Mouse (Mus musculus) forebrain, embryonic 10.5 days (tissue): ENCODE results near the gene Fkrp. TPM values are rescaled to one million over a fixed set of nuclear protein-coding genes. Genes with fewer than 3 reads are reported as not detected.

ENCODE experiments used
- DNase-seq: peaks from one replicate; pipeline ENCODE4 v3.0.0-alpha.2; 2017; ENCODE audit warnings: low spot score; ENCODE audit errors: extremely low spot score
- H3K27ac ChIP-seq: fragments of 300-500 bp; sonication (generic); 2 replicates; pipeline ENCODE4 v1.5.1; 2016; ENCODE audit warnings: mild to moderate bottlenecking
- H3K27me3 ChIP-seq: fragments of 300-500 bp; sonication (generic); 2 replicates; pipeline ENCODE4 v1.6.1; 2016; ENCODE audit warnings: mild to moderate bottlenecking; ENCODE audit not compliant: poor library complexity, severe bottlenecking
- H3K36me3 ChIP-seq: fragments of 300-500 bp; sonication (generic); replicated peaks from 2 replicates; pipeline ENCODE4 v1.6.1; 2016; ENCODE audit warnings: mild to moderate bottlenecking, moderate library complexity
- H3K4me1 ChIP-seq: fragments of 300-500 bp; sonication (generic); 2 replicates; pipeline ENCODE4 v1.6.1; 2016
- H3K4me3 ChIP-seq: fragments of 300-500 bp; sonication (generic); 2 replicates; pipeline ENCODE4 v1.5.1; 2016; ENCODE audit warnings: mild to moderate bottlenecking, moderate library complexity
- H3K9me3 ChIP-seq: fragments of 300-500 bp; sonication (generic); 2 replicates; pipeline ENCODE4 v1.6.1; 2016; ENCODE audit warnings: mild to moderate bottlenecking, moderate library complexity
- WGBS: fragments of 180-500 bp; shearing (Covaris S2); methylation state at CpG from one replicate; pipeline ENCODE4 v1.1.7; 2016; 5-methylcytosine and 5-hydroxymethylcytosine counted together
- polyA plus RNA-seq: library from polyadenylated mRNA; unstranded; fragments of >200 nt; fragmentation: Nextera tagmentation; extraction: Ambion mirVana; gene quantifications from 2 replicates; pipeline ENCODE4 v1.2.1, GENCODE M21; 2016

The Fkrp gene
- polyA plus RNA-seq, 1 experiment from 2014 or later: 26.3 TPM

DNA sequence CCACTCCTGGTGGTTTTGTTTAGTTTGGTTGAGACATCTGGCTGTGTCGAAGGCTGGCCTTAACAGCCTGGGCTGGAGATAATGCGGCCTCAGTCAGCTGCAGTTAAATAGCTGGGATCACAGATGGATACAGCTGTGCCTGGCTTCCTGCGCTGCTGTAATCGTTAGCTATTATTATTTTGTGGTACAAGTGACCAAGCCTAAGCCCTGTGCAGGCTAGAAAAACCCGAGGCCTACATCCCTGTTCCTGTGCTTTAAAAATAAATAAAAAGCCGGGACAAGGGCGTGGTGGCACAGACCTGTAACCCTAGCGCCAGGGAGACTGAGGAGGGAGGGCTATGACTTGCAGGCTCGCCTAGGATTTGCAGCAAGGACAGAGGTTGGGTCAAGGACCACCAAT lies 7.9 kb downstream of the Fkrp start:
- peaks cover 64% of the 10 kb centered on the region for H3K36me3 ChIP-seq
- no peak overlapping the region for H3K27ac ChIP-seq
- peaks cover 41% of the 10 kb centered on the region for H3K27me3 ChIP-seq
- 88% methylated on average over 9 of the region's 9 CpGs for WGBS
- no peak for DNase-seq
- H3K9me3 ChIP-seq: no peaks in the 10 kb centered on the region
- H3K4me1 ChIP-seq: peaks cover 25% of the 10 kb centered on the region
- H3K4me3 ChIP-seq: no peak overlapping the region

DNA sequence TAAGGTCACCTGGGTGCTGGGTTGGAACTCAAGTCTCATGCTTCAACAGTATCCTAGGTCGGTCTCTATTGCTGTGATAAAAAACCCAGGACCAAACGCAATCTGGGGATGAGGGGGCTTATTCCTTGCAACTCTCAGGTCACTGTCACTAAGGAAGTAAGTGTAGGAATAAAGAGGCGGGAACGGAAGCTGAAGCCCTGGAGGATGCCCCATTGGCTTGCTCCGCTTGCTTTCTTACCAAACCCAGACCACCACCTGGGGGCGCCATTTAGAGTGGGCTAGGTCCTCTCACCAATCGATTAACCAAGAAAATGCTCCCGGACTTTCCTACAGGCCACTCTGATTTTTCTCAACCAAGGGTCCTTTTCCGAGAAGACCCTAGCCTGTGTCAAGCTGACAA lies 8.6 kb downstream of the Fkrp start:
- Histone ChIP-seq H3K4me3 (no peak overlapping the region), H3K36me3 (peaks cover 57% of the 10 kb centered on the region), H3K4me1 (peaks cover 25% of the 10 kb centered on the region), H3K27me3 (peaks cover 34% of the 10 kb centered on the region), H3K9me3 (no peaks in the 10 kb centered on the region), H3K27ac (no peak overlapping the region)
- WGBS: 84% methylated on average over 9 of the region's 9 CpGs
- DNase-seq: no peak

DNA sequence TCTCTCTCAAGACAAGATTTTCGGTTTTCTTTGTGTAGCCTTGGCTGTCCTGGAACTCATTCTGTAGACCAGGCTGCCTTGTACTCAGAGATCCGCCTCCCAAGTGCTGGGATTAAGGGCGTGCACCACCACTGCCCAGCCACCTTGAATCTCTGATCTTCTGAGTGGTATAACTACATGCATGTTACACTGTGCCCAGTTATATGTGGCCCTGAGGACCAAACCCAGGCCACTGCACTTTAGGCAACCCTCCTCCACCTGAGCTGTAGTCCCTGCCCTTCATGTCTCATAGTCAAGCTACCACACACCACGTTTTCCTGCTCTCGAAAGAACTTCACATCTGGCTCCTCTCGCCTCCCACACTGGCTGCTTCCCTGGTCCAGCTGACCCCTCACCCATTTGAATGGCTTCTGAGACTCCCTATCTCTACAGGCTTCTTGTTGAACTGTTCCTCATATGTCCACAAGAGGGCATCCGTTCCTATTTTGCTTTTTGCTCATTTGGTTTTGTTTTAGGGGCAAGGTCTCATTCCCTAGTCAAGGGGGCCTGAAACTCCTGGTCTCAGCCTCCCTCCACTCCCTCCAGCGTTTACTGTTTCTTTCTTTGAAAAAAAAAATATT lies 12.0 kb downstream of the Fkrp start:
- Histone ChIP-seq H3K4me3 (no peak overlapping the region), H3K4me1 (peaks cover 4% of the 10 kb centered on the region; the same call in 1 of the 2 replicates), H3K27ac (no peak overlapping the region), H3K9me3 (no peaks in the 10 kb centered on the region), H3K27me3 (no peaks in the 10 kb centered on the region), H3K36me3 (peaks cover 32% of the 10 kb centered on the region)
- WGBS: 32% methylated on average over 8 of the region's 8 CpGs
- DNase-seq: no peak

- 94% methylated on average over 5 of the region's 5 CpGs for WGBS
- H3K36me3 ChIP-seq: peaks cover 94% of the 10 kb centered on the region
Observed at GRCm38 (mm10) chr7:16794886-16795285, 21.6 kb downstream of the Fkrp start.

DNA sequence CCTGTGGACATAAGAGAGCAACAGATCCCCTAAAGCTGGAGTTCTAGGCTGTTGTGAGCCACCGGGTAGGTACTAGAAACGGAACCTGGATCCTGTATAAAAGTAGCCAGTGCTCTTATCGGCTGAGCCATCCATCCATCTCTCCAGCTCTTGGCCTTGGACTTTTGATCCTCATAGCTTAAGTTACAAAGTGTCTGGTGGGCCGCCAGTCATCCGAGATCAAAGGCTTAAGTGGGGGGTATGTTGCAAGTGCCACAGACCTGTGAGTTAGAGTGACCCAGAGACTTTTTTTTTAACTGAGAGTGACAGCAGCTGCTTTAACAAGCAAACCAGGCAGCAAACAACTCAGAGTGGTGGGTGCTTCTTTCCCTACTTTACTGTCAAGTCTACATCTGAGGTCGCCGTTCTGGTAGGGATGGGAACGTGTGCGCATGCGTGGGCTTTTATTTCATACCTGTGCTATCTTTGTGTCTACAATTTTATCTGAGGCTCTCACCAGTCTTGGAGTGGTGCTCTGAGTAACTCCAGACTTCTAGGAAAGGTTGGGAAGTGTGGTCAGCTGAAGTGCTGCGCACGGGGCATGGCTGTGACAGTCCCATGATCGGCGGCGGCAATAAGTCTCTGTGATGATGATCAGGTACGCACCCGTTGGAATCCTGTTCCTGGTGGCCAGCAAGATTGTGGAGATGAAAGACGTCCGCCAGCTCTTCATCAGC lies 23.4 kb downstream of the Fkrp start:
- WGBS: 96% methylated on average over 19 of the region's 19 CpGs
- no peak overlapping the region for H3K27ac ChIP-seq
- H3K27me3 ChIP-seq: no peaks in the 10 kb centered on the region
- no peak for DNase-seq
- no peaks in the 10 kb centered on the region for H3K9me3 ChIP-seq
- H3K4me3 ChIP-seq: no peak overlapping the region
- peaks cover 97% of the 10 kb centered on the region for H3K36me3 ChIP-seq
- H3K4me1 ChIP-seq: no peaks in the 10 kb centered on the region

More at GRCm38 (mm10) chr7:16794886-16795285, 21.6 kb downstream of the Fkrp start:
- DNase-seq: no peak
- H3K9me3 ChIP-seq: no peaks in the 10 kb centered on the region
- H3K27me3 ChIP-seq: no peaks in the 10 kb centered on the region
- no peak overlapping the region for H3K4me3 ChIP-seq
- H3K4me1 ChIP-seq: no peaks in the 10 kb centered on the region
- no peak overlapping the region for H3K27ac ChIP-seq

DNA sequence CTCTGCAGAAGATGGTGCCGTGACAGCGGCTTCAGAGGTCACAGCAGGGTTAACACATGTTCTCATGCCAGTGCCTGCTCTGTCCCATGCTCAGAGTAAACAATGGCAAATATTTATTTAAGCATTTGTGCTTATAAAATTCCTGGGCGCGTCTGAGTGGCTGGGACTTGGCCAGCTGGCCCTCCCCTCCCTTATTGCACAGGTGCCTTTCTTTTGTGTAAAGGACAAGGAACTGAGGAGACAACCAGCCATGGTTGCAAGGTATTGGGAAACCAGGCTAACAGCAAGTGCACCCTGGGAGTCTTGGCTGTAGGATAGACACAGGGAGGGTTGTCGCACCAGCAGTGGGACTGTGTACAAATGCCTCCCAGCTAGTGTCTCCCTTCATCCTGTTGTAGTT lies 24.2 kb downstream of the Fkrp start:
- Histone ChIP-seq H3K27ac (no peak overlapping the region), H3K36me3 (peaks cover 97% of the 10 kb centered on the region), H3K4me1 (no peaks in the 10 kb centered on the region), H3K4me3 (no peak overlapping the region), H3K9me3 (no peaks in the 10 kb centered on the region), H3K27me3 (no peaks in the 10 kb centered on the region)
- WGBS: 84% methylated on average over 5 of the region's 5 CpGs
- DNase-seq: no peak

GRCm38 (mm10) chr7:16785541-16786083 lies 30.9 kb downstream of the Fkrp start:
- Histone ChIP-seq H3K4me3 (no peak overlapping the region), H3K9me3 (no peaks in the 10 kb centered on the region), H3K27ac (no peak overlapping the region), H3K27me3 (no peaks in the 10 kb centered on the region), H3K4me1 (peaks cover 46% of the 10 kb centered on the region), H3K36me3 (peaks cover 60% of the 10 kb centered on the region)
- 94% methylated on average over 8 of the region's 8 CpGs for WGBS
- no peak for DNase-seq

DNA sequence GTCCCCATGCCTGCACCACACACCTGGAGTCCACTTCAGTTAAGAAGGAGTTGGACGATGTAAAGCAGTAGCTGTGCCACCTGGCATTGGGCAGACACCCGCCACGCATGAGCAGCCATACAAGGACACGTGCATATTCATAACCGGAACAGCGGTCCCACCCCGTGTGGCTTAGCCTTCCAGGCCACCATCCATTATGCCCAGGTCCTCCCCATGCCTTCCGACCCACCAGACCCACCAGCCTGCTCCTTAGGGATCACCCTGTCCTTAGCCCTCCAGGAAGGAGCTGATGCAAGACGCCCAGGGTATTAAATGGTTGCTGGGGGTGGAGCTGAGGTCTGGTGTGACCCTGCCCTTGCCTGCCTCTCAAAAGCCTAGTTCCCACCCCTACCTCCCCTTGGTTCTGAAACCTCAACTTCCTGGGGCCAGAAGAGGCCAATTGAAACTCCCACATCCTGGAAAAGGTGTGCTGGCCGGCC lies 32.0 kb downstream of the Fkrp start:
- 78% methylated on average over 10 of the region's 10 CpGs for WGBS
- Histone ChIP-seq H3K27me3 (no peaks in the 10 kb centered on the region), H3K4me1 (peaks cover 47% of the 10 kb centered on the region), H3K9me3 (no peaks in the 10 kb centered on the region), H3K36me3 (peaks cover 50% of the 10 kb centered on the region), H3K4me3 (peak overlapping the region; percentile 82), H3K27ac (peak overlapping the region; percentile 91; the same call in 1 of the 2 replicates)
- no peak for DNase-seq

GRCm38 (mm10) chr7:16783758-16784415 lies 32.6 kb downstream of the Fkrp start:
- WGBS: 54% methylated on average over 17 of the region's 17 CpGs
- H3K36me3 ChIP-seq: peaks cover 43% of the 10 kb centered on the region
- no peaks in the 10 kb centered on the region for H3K9me3 ChIP-seq
- no peaks in the 10 kb centered on the region for H3K27me3 ChIP-seq
- peak overlapping the region; percentile 82 for H3K4me3 ChIP-seq
- H3K27ac ChIP-seq: peak overlapping the region; percentile 91
- H3K4me1 ChIP-seq: peaks cover 47% of the 10 kb centered on the region
- no peak for DNase-seq

DNA sequence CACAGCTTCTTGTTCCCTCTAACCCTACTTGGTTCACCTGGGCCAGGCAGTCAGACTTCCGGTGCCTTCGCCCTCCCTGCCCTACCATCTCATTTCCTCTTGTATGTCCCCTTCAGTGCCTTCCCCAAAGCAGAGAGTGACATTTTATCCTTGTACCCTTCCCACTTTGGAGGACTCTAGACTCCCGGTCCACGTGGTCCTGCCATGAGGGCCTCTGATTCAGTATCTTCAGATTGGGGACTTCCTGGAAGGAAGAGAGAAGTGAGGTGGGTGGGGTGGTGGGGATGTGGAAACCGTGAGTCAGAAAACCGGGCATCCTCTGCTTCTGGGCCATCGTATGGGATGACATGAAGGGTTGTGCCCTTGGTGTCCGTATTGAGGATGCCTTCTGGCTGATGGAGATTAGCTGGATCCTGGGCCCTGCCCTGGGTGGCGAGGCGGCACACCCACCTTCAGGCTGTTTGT lies 33.3 kb downstream of the Fkrp start:
- Histone ChIP-seq H3K27me3 (no peaks in the 10 kb centered on the region), H3K4me1 (peaks cover 47% of the 10 kb centered on the region), H3K4me3 (peak overlapping the region; percentile 82), H3K27ac (peak overlapping the region; percentile 91), H3K36me3 (peaks cover 37% of the 10 kb centered on the region), H3K9me3 (no peaks in the 10 kb centered on the region)
- no peak for DNase-seq
- WGBS: 10% methylated on average over 10 of the region's 10 CpGs

DNA sequence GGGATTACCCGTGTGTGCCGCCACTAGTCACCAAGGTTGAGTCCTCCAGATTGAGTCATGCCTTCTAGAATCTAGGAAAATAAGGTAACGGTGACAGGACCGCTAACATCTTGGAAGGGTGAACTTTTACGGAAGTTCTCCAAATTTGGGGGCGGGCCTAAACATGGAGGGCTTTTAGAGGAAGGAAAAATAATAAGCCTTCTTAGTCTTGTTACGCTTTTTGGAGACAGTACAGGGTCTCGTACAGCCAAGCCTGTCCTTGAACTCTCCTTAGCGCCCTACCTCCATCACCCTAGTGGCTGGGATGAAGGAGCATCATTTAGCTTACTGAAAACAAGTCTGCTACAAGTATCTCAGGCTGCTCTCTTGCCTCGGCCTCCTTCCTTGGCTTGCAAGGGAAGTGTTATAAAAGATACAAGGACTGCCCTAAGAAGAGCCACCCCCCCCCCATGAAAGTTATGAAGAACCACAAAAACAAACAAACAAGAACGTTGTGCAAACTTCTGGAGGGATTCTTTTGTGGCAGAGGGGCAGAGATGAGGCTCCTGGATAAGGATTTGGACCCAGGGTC lies 33.9 kb downstream of the Fkrp start:
- peak overlapping the region; percentile 82 for H3K4me3 ChIP-seq
- no peaks in the 10 kb centered on the region for H3K9me3 ChIP-seq
- no peak for DNase-seq
- H3K27me3 ChIP-seq: no peaks in the 10 kb centered on the region
- H3K36me3 ChIP-seq: peaks cover 31% of the 10 kb centered on the region
- 2% methylated on average over 11 of the region's 11 CpGs for WGBS
- H3K27ac ChIP-seq: peak overlapping the region; percentile 91
- peaks cover 47% of the 10 kb centered on the region for H3K4me1 ChIP-seq

- Histone ChIP-seq H3K27me3 (no peaks in the 10 kb centered on the region), H3K9me3 (peaks cover 6% of the 10 kb centered on the region), H3K36me3 (peaks cover 26% of the 10 kb centered on the region), H3K4me3 (peak overlapping the region; percentile 82), H3K4me1 (peaks cover 47% of the 10 kb centered on the region), H3K27ac (peak overlapping the region; percentile 91)
- under 1% methylated on average over 60 of the region's 60 CpGs for WGBS
- peak; percentile 58 for DNase-seq
Observed at GRCm38 (mm10) chr7:16781816-16782554, 34.5 kb downstream of the Fkrp start.
